Mouse (Mus musculus) left cerebral cortex, postnatal 14 days (tissue): ENCODE data around the gene H2-Ob. TPM values are rescaled to one million over a fixed set of nuclear protein-coding genes. Genes with fewer than 3 reads are reported as not detected.
"Not testable (repeated sequence)": the region's sequence is repeated elsewhere in the genome, so short reads cannot be mapped to it uniquely, and the experiment has no call there.

Experiments
- DNase-seq, 2 experiments: peaks; one replicate each; pipeline ENCODE4 v3.0.0; 2021 to 2022; ENCODE audit warnings: low spot score in 2 of 2, mixed read lengths in 1 of 2
- intact Hi-C: fragments of 180-260 bp; cut with DNase I; formaldehyde crosslinking; loops from one replicate; pipeline ENCODE4 v1.15.1; 2025
- total RNA-seq, 2 experiments: library from RNA; stranded (reverse); gene quantifications; 2 replicates each; pipeline ENCODE4 v1.2.3; 2021

H2-Ob gene
- total RNA-seq, 2 experiments from 2014 or later = 0.15 TPM; not detected in 1

DNA sequence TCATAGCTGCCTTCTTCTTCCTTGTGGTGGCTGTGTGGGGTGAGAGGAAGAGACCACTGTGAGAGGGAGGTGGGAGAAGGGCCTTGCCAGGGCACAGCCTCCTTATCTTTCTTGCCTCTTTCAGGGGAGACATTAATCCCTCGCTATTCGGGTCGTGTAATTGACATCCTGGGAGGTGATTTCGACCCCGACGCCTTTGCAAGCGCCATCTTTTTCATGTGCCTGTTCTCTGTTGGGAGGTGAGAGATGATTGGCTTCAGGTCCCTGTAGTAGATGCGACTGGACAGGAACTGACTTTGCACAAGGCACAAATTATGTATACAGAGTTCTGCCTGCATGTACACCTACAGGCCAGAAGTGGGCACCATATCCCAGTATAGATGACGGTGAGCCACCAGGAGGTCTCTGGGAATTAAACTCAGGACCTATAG lies 32.9 kb upstream of the H2-Ob start:
- intact Hi-C loops = loop anchor here (2.0 kb wide), 1 partner anchor 35 kb away; no protein-coding TSS in a partner anchor
- peak in 1 of 2 experiments; percentile 38 for DNase-seq

DNA sequence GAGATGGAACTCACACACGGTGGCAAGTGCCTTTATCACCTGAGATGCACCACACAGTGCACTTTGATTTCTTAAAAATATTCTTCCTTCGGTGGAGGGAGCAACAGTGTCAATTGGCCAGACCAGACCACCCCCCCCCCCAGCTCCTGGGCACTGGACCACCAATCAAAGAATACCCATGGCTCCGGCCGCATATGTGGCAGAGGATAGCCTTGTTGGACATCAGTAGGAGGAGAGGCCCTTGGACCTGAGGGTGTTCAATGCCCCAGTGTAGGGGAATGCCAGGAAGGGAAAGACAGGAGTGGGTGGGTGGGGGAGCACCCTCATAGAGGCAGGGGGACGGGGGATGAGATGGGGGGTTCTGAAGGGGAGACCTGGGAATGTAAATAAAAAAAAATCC lies 32.0 kb upstream of the H2-Ob start:
- intact Hi-C loops = no loop called here
- DNase-seq = no peak

DNA sequence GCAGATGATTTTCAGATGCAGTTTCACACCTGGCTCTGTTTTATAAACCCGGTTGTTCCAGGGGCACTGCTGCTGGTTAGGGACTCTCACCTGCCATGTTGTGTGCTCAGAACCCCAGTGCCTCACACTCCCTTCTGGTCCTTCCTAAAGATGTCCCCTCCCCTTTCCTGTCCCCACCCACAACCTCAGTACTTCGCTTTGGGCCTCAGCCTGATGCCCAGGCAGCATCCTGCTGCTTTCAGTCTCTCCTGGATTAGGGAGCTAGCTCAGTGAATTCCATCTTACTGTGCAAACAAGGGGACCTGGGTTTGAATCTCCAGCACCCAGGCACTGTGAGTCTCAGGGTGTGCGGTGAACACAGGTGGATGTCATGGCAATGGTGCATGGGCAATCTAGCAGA lies 31.2 kb upstream of the H2-Ob start:
- intact Hi-C loops = no loop called here

DNA sequence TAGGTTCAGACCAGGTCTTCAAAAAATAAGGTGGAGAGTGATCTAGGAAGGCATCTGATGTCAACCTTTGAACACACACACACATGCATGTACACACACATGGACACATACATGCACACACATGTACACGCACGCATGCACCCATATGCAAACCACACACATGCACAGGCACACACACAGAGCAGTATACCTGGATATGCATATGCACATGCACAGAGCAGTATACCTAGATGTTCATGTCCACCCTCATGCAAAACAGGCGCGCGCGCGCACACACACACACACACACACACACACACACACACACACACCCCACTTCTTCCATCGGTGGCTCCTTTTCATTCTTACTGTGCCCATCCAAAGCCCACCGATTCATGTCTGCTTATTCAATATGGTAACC lies 30.8 kb upstream of the H2-Ob start:
- DNase-seq = no peak

More for the DNA sequence above, 31.2 kb upstream of the H2-Ob start:
- no peak for DNase-seq

DNA sequence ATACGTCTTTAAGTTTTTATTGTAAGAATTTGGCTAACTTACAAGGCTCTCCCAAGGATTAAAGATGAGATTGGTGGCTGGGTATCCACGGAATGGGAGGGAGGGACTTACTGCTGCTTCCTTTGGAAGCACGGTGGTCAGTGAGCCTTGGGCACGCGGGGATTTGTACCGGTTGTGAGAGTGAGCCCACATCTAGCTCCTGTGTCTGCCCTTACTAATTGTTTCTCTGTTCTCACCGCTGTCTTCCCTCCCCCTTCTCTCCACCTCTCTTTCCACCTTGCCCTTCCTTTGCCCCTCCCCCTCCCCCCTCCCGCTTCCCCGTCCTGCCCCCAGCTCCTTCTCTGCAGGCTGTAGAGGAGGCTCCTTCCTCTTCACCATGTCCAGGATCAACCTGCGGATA lies 30.3 kb upstream of the H2-Ob start:
- intact Hi-C loops = no loop called here
- no peak for DNase-seq

More for the DNA sequence above, 30.8 kb upstream of the H2-Ob start:
- intact Hi-C loops = no loop called here

DNA sequence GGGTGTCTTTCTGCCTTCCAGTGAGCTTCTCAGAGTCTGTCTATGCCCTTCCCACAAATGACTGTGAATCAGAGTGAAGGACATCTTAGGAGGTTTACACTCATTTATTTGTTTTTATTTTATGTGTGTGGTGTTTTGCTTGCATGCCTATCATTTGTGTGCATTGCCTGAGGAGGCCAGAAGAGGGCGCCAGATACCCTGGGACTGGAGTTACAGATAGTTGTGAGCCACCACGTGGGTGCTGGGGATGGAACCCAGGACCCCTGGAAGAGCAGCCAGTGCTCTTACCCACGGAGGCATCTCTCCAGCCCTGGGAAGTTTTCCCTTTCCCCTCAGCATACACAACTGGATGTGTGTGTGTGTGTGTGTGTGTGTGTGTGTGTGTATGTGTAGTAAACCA lies 29.0 kb upstream of the H2-Ob start:
- no peak for DNase-seq
- intact Hi-C loops = no loop called here

DNA sequence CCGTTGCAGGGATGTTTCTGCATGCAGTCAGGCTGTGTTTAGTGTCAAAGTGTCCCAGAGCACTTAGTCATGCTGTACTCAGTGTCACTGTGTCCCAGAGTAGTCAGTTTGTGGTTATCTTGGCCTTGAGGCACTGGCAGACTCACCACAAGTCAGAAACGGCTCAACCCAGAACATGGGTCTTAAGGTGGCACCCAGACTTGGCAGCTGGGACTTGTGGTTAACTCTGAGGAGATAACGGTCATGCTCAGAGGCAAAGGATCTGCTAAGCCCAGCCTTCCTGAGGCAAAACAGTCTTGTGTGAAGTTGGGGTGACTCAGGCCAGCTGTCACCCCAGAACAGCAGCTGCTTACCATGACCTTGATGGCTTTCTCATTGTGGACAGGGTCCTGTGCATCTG lies 28.1 kb upstream of the H2-Ob start:
- intact Hi-C loops = no loop called here
- no peak for DNase-seq

DNA sequence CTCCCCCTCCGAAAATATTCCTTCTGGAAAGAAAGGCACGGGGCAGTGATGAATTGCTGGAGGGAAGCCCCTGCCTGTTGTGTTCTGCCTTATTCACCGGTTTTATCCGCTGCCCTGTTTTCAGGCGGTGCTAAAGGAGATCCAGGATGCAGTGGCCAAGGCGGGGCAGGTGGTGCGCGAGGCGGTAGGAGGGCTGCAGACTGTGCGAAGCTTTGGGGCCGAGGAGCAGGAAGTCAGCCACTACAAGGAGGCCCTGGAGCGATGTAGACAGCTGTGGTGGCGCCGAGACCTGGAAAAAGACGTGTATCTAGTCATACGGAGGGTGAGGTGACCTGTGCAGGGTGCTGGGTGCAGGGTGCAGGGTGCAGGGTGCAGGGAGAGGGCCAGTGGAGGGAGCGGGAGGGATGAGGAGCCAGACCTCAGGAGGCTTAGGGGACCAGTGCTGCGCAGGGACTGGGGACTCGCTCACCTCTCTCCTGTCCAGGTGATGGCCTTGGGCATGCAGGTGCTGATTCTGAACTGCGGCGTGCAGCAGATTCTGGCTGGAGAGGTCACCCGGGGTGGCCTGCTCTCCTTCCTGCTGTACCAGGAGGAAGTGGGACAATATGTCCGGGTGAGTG lies 26.8 kb upstream of the H2-Ob start:
- no peak for DNase-seq

DNA sequence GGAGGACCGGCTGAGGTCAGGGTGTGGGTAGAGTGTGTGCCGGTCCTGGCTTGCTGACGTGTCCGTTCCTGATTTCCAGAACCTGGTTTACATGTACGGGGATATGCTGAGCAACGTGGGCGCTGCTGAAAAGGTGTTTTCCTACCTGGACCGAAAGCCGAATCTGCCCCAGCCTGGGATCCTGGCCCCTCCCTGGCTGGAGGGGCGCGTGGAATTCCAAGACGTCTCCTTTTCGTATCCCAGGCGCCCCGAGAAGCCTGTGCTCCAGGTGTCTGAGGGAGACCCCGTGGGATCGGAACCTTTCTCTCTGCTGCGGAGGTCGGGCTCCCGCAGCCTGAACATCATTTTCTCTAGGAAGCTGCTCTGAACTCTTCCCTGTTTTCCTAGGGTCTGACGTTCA lies 24.8 kb upstream of the H2-Ob start:
- DNase-seq = no peak
- intact Hi-C loops = no loop called here

More for the DNA sequence above, 26.8 kb upstream of the H2-Ob start:
- intact Hi-C loops = no loop called here

DNA sequence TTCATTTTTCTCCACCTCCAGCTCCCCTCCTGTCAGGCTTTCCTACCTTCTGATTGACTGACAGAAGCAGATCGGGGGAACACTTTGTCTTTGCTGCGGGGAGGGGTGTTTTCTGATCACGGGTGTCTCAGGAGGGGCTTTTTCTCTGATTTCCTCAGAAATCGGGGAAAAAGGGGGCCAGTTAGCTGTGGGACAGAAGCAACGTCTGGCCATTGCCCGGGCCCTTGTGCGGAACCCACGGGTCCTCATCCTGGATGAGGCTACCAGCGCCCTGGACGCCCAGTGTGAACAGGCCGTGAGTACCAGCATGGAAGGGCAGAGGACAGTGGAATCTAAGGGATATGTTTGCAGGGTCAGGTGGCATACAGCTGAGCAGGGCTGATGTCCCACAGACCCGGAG lies 23.5 kb upstream of the H2-Ob start:
- intact Hi-C loops = no loop called here
- no peak for DNase-seq

DNA sequence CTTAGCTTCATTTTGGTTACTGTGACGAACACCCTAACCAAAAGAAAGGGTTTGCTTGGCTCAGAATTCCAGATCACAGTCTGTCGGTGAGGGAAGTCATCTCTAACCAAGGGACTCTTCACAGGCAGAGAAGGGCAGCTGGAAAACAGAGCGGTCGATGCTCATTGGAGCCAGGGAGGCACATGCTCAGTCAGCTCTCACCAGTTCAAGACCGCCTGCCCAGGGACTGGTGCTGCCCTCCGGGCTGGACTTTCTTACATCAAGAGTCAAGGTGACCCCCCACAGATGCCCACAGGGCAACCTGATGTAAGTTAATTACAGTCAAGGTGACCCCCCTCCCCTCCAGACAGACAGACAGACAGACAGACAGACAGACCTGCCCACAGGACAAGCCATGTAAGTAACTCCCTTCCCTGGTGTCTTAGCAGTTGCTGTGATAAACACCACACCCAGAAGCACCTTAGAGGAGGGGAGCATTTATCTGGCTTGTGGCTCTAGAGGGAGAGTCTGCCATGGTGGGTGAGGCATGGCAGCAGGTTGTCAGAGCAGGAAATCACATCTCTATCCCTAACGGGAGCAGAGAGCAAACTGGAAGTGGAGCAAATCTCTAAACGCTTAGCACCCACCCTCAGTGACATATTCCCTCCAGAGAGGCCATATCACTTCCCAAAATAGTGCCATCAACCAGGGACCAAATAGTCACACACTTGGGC lies 21.3 kb upstream of the H2-Ob start:
- intact Hi-C loops = no loop called here
- DNase-seq = no peak

DNA sequence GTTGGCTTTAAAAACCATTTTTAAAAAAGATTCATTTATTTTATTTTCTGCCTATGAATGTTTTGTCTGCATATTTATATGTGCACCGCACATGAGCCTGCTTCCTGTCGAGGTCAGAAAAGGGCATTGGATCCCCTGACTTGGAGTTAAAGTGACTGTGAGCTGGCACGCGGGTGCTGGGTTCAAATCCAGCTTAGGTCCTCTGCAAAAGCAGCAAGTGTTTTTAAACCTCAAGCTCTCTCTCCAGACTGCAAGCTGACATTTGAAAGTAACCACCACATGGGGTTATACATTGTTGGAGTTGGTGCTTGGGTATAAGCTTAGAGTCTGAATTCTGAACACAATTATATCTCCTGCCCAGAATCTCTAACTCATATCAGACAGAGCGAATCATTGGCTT lies 20.7 kb upstream of the H2-Ob start:
- DNase-seq = no peak
- intact Hi-C loops = loop anchor here (2.0 kb wide), 1 partner anchor 17 kb away; no protein-coding TSS in a partner anchor

DNA sequence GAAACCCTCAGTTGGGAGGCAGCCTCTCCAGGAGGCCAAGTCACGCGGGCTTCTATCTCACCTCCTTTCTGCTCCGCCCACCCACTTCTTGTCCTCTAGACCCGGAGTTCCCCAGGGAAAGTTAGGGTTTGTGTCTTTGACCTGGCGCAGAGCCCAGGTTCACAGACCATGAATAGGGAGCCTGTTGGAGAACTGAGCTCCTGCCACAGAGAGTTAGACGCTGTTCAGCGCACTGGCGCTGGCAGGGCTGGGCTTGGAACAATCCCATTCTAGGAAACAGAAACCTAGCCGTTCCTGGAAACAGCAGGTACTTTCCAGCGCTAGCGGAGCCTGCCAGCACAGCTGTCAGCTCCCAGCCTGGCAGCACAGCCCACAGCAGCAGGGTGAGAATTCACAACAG lies 20.0 kb upstream of the H2-Ob start:
- DNase-seq = peak; percentile 26 to 42
- intact Hi-C loops = loop anchor here (2.0 kb wide), 1 partner anchor 16 kb away; no protein-coding TSS in a partner anchor

DNA sequence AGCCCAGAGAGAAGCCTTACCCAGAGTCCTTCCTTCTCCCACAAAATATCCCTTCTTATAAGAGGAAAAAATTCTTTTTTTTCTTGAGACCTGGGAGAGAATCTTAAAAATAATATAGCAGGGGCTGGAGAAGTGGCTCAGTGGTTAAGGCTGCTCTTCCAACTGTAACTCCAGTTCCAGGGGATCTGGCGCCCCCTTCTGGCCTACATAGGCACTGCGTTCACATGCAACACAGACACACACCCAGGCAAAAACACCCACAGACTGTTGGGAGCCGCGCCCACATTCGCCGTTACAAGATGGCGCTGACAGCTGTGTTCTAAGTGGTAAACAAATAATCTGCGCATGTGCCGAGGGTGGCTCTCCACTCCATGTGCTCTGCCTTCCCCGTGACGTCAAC lies 19.6 kb upstream of the H2-Ob start:
- intact Hi-C loops = loop anchor here (2.0 kb wide), 1 partner anchor 16 kb away; no protein-coding TSS in a partner anchor
- peak; percentile 49 to 57 for DNase-seq

DNA sequence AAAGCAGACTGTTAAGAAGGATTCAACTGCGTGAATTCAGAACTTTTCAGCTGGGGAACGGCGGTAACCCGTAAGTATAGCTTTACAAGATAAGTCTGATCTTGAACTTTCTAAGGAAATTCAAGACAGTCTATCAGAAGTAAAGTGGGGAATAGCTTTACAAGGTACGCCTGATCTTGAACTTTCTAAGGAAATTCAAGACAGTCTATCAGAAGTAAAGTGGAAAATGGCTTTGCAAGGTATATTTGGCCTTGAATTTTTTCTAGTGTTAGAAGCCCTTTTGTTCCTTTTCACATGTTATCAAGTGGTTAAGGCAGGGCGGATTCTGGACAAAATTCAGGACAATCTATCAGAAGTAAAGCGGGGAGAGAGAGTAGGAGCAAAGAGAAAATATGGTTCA lies 18.9 kb upstream of the H2-Ob start:
- peak; percentile 36 to 74 for DNase-seq
- intact Hi-C loops = loop anchor here (2.0 kb wide), 1 partner anchor 15 kb away; no protein-coding TSS in a partner anchor

DNA sequence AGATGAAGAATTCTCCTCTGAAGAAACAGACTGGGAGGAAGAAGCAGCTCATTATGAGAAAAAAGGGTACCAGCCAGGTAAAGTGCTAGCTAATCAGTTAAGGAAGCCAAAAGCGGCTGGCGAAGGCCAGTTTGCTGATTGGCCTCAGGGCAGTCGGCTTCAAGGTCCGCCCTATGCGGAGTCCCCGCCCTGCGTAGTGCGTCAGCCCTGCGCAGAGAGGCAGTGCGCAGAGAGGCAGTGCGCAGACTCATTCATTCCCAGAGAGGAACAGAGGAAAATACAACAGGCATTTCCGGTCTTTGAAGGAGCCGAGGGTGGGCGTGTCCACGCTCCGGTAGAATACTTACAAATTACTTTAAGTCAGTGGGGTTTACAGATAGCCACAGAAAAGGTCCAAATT lies 18.3 kb upstream of the H2-Ob start:
- intact Hi-C loops, DNase-seq: not testable (repeated sequence)

DNA sequence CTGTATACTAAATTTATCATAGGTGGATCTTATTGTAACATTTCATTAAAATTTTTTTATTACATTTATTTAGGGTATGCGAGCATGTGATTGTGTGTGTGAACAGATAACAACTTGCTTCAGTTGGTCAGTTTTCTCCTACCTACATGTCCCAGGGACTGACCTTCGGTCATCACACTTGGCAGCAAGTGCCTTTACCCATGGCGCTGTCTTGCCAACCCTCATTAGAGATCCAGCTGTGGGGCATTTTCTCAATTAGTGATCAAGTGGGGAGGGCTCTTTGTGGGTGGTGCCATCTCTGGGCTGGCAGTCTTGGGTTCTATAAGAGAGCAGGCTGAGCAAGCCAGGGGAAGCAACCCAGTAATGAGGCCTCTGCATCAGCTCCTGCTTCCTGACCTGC lies 13.9 kb upstream of the H2-Ob start:
- no peak for DNase-seq
- intact Hi-C loops = no loop called here

DNA sequence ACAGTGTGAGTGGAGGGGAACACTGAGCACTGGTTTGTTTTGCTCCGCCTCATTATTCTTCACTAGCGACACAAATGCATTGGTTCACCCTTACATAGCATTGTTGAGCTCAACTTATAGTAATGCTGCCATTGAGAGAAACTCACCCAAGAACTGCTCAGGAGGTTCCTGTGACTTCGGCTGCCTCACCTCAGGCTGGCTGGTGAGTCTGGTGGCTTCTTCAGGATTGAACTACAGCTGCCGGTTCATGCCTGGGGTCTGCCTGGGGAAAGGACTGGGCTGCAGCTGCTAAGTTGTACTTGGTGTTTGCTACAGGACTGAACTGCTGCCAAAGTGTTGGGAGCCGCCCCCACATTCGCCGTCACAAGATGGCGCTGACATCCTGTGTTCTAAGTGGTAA lies 13.3 kb upstream of the H2-Ob start:
- intact Hi-C loops = no loop called here

DNA sequence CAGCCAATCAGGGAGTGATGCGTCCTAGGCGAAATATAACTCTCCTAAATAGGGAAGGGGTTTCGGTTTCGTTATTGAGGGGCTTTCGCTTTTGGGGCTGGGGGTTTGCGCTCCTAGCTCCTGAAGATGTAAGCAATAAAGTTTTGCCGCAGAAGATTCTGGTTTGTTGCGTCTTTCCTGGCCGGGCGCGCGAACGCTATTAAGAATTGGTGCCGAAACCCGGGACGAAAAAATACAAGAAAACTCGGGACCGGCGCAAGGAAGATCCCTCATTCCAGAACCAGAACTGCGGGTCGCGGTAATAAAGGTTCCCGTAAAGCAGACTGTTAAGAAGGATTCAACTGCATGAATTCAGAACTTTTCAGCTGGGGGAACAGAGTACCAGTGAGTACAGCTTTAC lies 12.8 kb upstream of the H2-Ob start:
- DNase-seq, intact Hi-C loops: not testable (repeated sequence)

More for the DNA sequence above, 13.3 kb upstream of the H2-Ob start:
- no peak for DNase-seq

DNA sequence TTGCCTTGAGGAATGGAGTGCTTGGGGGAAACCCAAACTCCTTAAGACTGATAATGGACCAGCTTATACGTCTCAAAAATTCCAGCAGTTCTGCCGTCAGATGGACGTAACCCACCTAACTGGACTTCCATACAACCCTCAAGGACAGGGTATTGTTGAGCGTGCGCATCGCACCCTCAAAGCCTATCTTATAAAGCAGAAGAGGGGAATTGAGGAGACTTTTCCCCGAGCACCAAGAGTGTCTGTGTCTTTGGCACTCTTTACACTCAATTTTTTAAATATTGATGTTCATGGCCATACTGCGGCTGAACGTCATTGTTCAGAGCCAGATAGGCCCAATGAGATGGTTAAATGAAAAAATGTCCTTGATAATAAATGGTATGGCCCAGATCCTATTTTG lies 7.7 kb upstream of the H2-Ob start:
- DNase-seq = not testable (repeated sequence)
- intact Hi-C loops = loop anchor here (10.0 kb wide), 1 partner anchor 126 kb away; no protein-coding TSS in a partner anchor

DNA sequence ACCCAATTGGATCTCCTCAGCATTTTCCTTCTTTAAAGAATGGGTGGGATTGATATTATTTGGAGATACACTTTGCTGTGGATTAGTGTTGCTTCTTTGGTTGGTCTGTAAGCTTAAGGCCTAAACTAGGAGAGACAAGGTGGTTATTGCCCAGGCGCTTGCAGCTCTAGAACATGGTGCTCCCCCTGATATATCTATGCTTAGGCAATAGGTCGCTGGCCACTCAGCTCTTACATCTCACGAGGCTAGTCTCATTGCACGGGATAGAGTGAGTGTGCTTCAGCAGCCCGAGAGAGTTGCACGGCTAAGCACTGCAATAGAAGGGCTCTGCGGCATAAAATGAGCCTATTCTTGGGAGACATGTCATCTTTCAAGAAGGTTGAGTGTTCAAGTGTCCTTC lies 6.7 kb upstream of the H2-Ob start:
- intact Hi-C loops = loop anchor here (10.0 kb wide), 1 partner anchor 127 kb away; no protein-coding TSS in a partner anchor

More for the DNA sequence above, 6.7 kb upstream of the H2-Ob start:
- DNase-seq = not testable (repeated sequence)
